Mouse (Mus musculus): ENCODE results near the gene Gm8909. TPM values are rescaled to one million over a fixed set of nuclear protein-coding genes. Genes with fewer than 3 reads are reported as not detected.
"Not testable (repeated sequence)": the region's sequence is repeated elsewhere in the genome, so short reads cannot be mapped to it uniquely, and the experiment has no call there.

Gm8909 gene
- polyA plus RNA-seq, 1 experiment, result 0.15 TPM

DNA sequence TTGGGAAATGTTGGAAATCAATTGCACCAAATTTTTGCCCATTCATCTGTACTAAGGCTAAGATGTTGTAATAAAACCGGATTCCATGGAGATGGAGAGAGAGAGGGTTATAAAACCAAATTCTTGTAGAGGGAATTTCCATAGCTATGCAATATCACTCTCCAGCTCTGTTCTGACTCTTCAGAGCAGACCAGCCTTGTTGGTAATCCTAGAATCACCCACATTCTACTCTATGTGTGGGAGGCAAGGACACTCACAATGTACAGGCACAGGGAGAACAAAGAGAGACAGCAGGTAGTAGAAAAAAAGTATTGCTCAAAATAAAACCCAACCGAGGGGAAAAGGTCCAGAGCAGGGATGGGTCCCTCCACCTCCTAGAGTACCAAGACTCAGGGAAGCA, 7.8 kb upstream of the Gm8909 start:
- H3K4me3 ChIP-seq (ENCODE audit: extremely low read depth, insufficient read depth, insufficient read length); H3K4me1 ChIP-seq (ENCODE audit: control insufficient read depth, insufficient read depth, insufficient read length); H3K27me3 ChIP-seq (ENCODE audit: control insufficient read depth, insufficient read depth, low read length); H3K36me3 ChIP-seq (ENCODE audit: control insufficient read depth, insufficient read depth, low read length); H3K27ac ChIP-seq (ENCODE audit: insufficient read depth, low read length); DNase-seq (ENCODE audit: low read depth in 1 of 2, low spot score in 2 of 2): not testable (repeated sequence)
- WGBS, result no CpG with 5 or more reads among the region's 2 CpGs

DNA sequence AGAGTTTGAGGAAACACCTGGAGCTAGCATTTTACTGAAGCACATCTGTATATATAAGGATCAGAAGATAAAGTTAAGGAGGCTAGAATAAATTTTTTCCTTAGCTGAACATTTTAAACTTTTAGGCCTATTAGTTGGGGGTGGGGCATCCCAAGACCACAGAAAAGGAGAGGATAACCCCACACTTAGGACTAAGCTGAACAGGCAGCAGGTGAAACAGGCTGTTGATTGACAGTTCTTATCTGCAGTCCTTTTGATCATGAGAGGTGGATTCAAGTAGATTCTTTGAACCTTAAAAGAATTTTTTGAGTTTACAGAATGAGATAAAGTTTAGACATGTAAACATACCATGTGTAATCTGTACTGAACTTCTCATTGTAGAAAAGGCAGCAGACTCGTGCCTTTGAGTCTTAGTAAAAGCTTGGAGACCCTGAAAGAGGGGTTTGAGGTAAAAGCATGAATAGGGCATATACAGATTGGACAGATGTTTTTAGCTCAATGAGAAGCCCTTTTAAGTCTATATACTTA, 2.0 kb upstream of the Gm8909 start:
- 60% methylated on average over 1 of the region's 1 CpGs for WGBS
- H3K4me1 ChIP-seq (ENCODE audit: control insufficient read depth, insufficient read depth, insufficient read length), result peaks cover 4% of the 10 kb centered on the region; the same call in 1 of the 2 replicates
- no peak for TF ChIP-seq CTCF (IDR thresholded peaks at IDR 0.05; ENCODE audit: extremely low read depth, insufficient read depth, insufficient read length, insufficient replicate concordance)
- no peaks in the 10 kb centered on the region for H3K36me3 ChIP-seq (ENCODE audit: control insufficient read depth, insufficient read depth, low read length)
- H3K27me3 ChIP-seq (ENCODE audit: control insufficient read depth, insufficient read depth, low read length), result peaks cover 15% of the 10 kb centered on the region
- no peak overlapping the region for H3K27ac ChIP-seq (ENCODE audit: insufficient read depth, low read length)
- DNase-seq (ENCODE audit: low read depth in 1 of 2, low spot score in 2 of 2), result no peak
- H3K4me3 ChIP-seq (ENCODE audit: extremely low read depth, insufficient read depth, insufficient read length), result no peak overlapping the region

DNA sequence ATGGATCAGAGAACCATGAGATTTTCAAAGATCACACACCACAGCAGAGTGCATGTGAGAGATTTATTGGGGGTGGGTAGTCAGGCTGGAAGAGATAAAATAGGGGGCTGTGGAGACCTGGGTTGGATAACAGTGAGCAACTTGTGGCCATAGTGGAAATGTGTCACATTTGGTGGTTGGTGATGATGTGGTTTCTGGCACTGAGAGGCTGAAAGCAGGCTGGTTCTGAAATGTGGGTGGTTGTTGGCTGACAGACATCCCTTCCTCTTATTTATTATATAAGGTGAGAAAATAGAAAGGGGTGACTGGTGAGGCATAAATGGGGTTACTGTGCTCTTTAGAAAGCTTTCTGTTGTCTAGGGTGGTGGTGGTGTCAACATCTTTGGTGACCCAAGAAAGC, 1.4 kb upstream of the Gm8909 start:
- Histone ChIP-seq H3K4me3 (ENCODE audit: extremely low read depth, insufficient read depth, insufficient read length) (no peak overlapping the region), H3K27ac (ENCODE audit: insufficient read depth, low read length) (no peak overlapping the region), H3K27me3 (ENCODE audit: control insufficient read depth, insufficient read depth, low read length) (peaks cover 15% of the 10 kb centered on the region), H3K4me1 (ENCODE audit: control insufficient read depth, insufficient read depth, insufficient read length) (peaks cover 4% of the 10 kb centered on the region; the same call in 1 of the 2 replicates), H3K36me3 (ENCODE audit: control insufficient read depth, insufficient read depth, low read length) (no peaks in the 10 kb centered on the region)
- TF ChIP-seq POLR2A (IDR thresholded peaks at IDR 0.05; ENCODE audit: low read depth, low read length) (no peak), CTCF (IDR thresholded peaks at IDR 0.05; ENCODE audit: extremely low read depth, insufficient read depth, insufficient read length, insufficient replicate concordance) (no peak)
- DNase-seq (ENCODE audit: low read depth in 1 of 2, low spot score in 2 of 2), result no peak

DNA sequence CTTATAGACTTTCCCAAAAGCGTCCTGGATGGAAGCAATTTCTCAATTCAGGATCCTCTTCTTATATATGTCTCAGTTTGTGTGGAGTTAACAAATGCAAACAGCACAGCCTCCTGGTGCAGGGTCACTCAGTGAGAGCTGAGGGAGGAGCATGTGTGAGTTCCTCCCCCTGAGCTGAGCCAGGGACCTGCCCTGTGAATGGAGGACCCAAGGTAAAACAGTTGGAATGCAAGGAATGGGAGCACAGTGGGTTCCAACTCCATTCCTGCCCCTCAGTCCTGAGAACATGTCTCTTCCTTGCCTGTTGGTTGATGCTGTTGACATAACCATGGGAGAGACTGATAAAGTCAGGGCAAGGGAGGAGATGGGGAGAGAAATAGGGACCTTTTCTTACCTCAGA, 757 bp upstream of the Gm8909 start:
- not testable (repeated sequence) for H3K36me3 ChIP-seq (ENCODE audit: control insufficient read depth, insufficient read depth, low read length); H3K27ac ChIP-seq (ENCODE audit: insufficient read depth, low read length); DNase-seq (ENCODE audit: low read depth in 1 of 2, low spot score in 2 of 2); H3K4me3 ChIP-seq (ENCODE audit: extremely low read depth, insufficient read depth, insufficient read length); H3K4me1 ChIP-seq (ENCODE audit: control insufficient read depth, insufficient read depth, insufficient read length)
- peaks cover 15% of the 10 kb centered on the region for H3K27me3 ChIP-seq (ENCODE audit: control insufficient read depth, insufficient read depth, low read length)
- 63% methylated on average over 1 of the region's 1 CpGs for WGBS

DNA sequence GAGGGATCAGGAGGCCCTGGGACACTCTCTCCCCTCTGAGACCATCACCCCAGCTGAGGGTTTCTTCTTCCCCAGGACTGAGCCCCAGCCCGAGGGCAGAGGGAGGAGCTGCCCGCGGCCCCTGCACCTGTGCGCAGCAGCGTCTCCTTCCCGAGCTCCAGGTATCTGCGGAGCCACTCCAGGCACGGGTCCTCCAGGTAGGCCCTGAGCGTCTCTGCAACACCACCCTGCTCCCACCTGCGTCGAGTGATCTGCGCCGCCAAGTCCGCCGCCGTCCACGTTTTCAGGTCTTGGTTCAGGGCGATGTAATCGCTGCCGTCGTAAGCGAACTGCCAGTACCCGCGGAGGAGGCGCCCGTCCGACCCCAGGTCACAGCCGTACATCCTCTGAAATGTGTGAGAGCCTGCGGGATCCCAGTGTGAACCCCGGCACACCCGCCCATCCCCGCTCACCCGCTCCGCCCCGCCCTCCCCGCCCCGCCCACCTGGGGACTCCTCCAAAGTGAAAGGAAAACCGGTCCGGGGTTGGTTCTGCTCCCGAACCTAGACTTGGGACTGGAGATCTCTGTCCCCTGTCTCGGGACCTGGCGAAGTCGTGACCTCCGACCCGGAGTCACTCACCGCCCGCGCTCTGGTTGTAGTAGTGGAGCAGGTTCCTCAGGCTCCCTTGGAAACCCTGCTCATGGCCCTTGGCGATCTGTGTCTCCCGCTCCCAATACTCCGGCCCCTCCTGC, 865 bp downstream of the Gm8909 start:
- H3K36me3 ChIP-seq (ENCODE audit: control insufficient read depth, insufficient read depth, low read length), result no peaks in the 10 kb centered on the region
- DNase-seq (ENCODE audit: low read depth in 1 of 2, low spot score in 2 of 2), result peak in 1 of 2 experiments; percentile 12
- H3K27ac ChIP-seq (ENCODE audit: insufficient read depth, low read length), result no peak overlapping the region
- H3K4me3 ChIP-seq (ENCODE audit: extremely low read depth, insufficient read depth, insufficient read length), result peak overlapping the region; percentile 64
- WGBS, result 4% methylated on average over 51 of the region's 51 CpGs
- peaks cover 15% of the 10 kb centered on the region for H3K27me3 ChIP-seq (ENCODE audit: control insufficient read depth, insufficient read depth, low read length)
- peaks cover 4% of the 10 kb centered on the region; the same call in 1 of the 2 replicates for H3K4me1 ChIP-seq (ENCODE audit: control insufficient read depth, insufficient read depth, insufficient read length)
- no peak for TF ChIP-seq CTCF (IDR thresholded peaks at IDR 0.05; ENCODE audit: extremely low read depth, insufficient read depth, insufficient read length, insufficient replicate concordance)
- no peak for TF ChIP-seq POLR2A (IDR thresholded peaks at IDR 0.05; ENCODE audit: low read depth, low read length)

DNA sequence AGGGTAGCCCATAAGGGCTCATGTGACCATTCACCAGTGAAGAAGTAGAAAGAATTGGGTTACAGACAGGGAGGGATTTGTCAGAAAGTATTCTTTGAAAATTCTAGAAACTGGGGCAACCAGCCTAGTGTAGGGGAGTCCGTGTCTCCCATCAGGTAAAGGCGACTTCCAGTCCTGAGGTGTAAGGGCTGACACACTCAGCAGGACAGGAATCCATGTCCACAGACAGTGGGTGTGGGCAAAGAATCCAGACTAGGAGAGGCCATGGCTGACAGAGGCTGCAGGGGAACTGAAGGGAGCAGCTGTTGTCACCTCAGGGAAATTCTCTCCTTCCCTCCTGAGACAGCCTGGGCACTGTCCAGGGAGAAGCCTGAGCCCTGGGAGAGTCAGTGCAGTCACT, 1.4 kb downstream of the Gm8909 start:
- H3K4me1 ChIP-seq (ENCODE audit: control insufficient read depth, insufficient read depth, insufficient read length); H3K36me3 ChIP-seq (ENCODE audit: control insufficient read depth, insufficient read depth, low read length); H3K27ac ChIP-seq (ENCODE audit: insufficient read depth, low read length); DNase-seq (ENCODE audit: low read depth in 1 of 2, low spot score in 2 of 2); H3K4me3 ChIP-seq (ENCODE audit: extremely low read depth, insufficient read depth, insufficient read length): not testable (repeated sequence)
- peaks cover 15% of the 10 kb centered on the region for H3K27me3 ChIP-seq (ENCODE audit: control insufficient read depth, insufficient read depth, low read length)
- 39% methylated on average over 2 of the region's 2 CpGs for WGBS

DNA sequence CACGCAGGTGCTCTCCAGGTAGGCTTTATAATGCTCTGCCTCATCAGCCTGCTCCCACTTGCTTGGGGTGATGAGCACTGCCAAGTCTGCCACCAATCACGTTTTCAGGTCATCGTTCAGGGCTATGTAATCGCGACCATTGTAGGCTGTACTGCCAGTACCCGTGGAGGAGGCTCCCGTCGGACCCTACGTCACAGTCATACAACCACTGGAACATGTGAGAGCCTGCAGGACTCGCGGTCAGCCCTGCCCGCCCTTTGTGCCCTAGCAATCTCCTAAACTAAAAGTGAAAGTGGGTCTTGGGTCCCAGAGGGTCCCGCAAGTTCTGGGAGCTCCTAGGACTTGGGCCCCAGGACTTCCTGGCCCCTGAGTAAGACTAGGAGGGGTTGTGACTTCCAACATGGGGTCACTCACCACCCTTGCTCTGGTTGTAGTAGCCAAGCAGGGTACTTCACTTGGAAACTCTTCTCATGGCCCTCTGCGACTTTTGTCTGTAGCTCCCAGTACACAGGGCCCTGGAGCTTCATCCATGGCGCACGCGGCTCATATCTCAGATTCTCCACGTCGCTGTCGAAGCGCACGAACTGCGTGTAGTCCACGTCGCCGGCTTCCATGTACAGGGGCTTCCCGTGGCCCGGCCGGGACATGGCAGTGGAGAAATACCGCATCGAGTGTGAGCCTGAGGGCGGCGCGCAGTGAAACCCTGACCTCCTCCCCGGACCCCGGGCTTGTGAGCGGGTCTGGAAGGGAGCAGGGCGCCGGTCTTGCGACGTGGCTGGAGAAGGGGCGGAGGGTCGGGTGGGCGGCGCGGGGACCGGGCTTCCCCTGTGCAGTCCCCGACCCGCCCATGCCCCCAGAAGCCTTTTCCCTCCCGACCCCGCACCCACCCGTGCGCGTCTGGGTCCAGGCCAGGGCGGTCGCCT, 6.9 kb downstream of the Gm8909 start:
- no peak overlapping the region for H3K27ac ChIP-seq (ENCODE audit: insufficient read depth, low read length)
- DNase-seq (ENCODE audit: low read depth in 1 of 2, low spot score in 2 of 2), result no peak
- H3K4me3 ChIP-seq (ENCODE audit: extremely low read depth, insufficient read depth, insufficient read length), result peak overlapping the region; percentile 37; the same call in 1 of the 2 replicates
- H3K27me3 ChIP-seq (ENCODE audit: control insufficient read depth, insufficient read depth, low read length), result peaks cover 17% of the 10 kb centered on the region
- TF ChIP-seq POLR2A (IDR thresholded peaks at IDR 0.05; ENCODE audit: low read depth, low read length) (no peak), CTCF (IDR thresholded peaks at IDR 0.05; ENCODE audit: extremely low read depth, insufficient read depth, insufficient read length, insufficient replicate concordance) (no peak)
- WGBS, result 2% methylated on average over 53 of the region's 56 CpGs
- peaks cover 2% of the 10 kb centered on the region; the same call in 1 of the 2 replicates for H3K4me1 ChIP-seq (ENCODE audit: control insufficient read depth, insufficient read depth, insufficient read length)
- H3K36me3 ChIP-seq (ENCODE audit: control insufficient read depth, insufficient read depth, low read length), result no peaks in the 10 kb centered on the region

DNA sequence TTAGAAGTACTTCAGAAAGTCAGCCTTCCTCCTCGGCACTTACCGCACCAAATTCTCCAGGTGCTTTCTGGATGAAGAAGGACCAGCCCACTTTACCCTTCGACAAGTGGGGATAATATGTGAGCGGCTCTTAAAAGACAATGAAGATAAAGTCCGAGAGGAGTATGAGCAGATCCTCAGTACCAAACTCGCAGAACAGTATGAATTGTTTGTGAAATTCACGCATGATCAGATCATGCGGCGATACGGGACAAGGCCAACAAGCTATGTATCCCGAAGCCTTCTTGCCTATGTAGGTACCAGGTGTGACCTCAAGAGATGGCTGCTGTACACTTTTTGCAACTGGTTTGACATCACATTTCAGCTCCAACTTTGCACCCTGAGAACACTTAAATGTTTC, 10.1 kb downstream of the Gm8909 start:
- peaks cover 21% of the 10 kb centered on the region for H3K27me3 ChIP-seq (ENCODE audit: control insufficient read depth, insufficient read depth, low read length)
- not testable (repeated sequence) for H3K4me3 ChIP-seq (ENCODE audit: extremely low read depth, insufficient read depth, insufficient read length); DNase-seq (ENCODE audit: low read depth in 1 of 2, low spot score in 2 of 2); H3K4me1 ChIP-seq (ENCODE audit: control insufficient read depth, insufficient read depth, insufficient read length); H3K36me3 ChIP-seq (ENCODE audit: control insufficient read depth, insufficient read depth, low read length); H3K27ac ChIP-seq (ENCODE audit: insufficient read depth, low read length)
- WGBS, result 22% methylated on average over 11 of the region's 11 CpGs

DNA sequence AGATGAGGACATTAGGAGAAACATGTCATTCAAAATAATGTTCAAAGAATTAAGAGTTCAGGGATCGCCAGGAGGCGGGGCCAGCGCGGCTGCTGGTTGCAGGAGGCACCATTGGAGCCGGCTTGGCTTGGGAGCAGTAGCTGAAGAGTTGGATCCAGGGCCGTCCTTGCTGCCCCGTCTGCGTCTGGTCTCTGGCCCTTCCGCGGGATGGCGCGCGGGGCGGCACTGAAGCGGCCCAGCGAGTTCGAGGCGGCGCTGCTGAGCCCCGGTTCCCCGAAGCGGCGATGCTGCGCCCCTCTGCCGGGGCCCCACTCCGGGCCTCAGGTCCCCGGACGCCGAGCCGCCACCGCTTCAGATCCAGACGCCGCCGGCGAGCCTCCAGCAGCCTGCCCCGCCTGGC, 10.6 kb downstream of the Gm8909 start:
- not testable (repeated sequence) for H3K4me1 ChIP-seq (ENCODE audit: control insufficient read depth, insufficient read depth, insufficient read length); H3K4me3 ChIP-seq (ENCODE audit: extremely low read depth, insufficient read depth, insufficient read length); DNase-seq (ENCODE audit: low read depth in 1 of 2, low spot score in 2 of 2); H3K27ac ChIP-seq (ENCODE audit: insufficient read depth, low read length); H3K36me3 ChIP-seq (ENCODE audit: control insufficient read depth, insufficient read depth, low read length)
- 1% methylated on average over 36 of the region's 36 CpGs for WGBS
- peaks cover 21% of the 10 kb centered on the region for H3K27me3 ChIP-seq (ENCODE audit: control insufficient read depth, insufficient read depth, low read length)
